Mouse (Mus musculus) forebrain, embryonic 14.5 days (tissue): ENCODE data around the gene Pcdh7. TPM values are rescaled to one million over a fixed set of nuclear protein-coding genes. Genes with fewer than 3 reads are reported as not detected.

Experiments used
- ATAC-seq: fragments of 200-750 bp; cut with Nextera tagmentation; 2 replicates; pipeline ENCODE4 v1.8.0; 2017; ENCODE audit warnings: mild to moderate bottlenecking, moderate library complexity
- DNase-seq: peaks from one replicate; pipeline ENCODE4 v3.0.0-alpha.2; 2015; ENCODE audit warnings: low spot score
- H3K27ac ChIP-seq: fragments of 300-500 bp; sonication (generic); 2 replicates; pipeline ENCODE4 v1.5.1; 2014; ENCODE audit warnings: low read depth, mild to moderate bottlenecking, control low read depth, low read length, moderate library complexity
- H3K27me3 ChIP-seq: fragments of 300-500 bp; sonication (generic); replicated peaks from 2 replicates; pipeline ENCODE4 v1.6.1; 2014; ENCODE audit warnings: low read length, control low read depth, mixed read lengths; ENCODE audit not compliant: control insufficient read depth, insufficient read depth
- H3K36me3 ChIP-seq: fragments of 300-500 bp; sonication (generic); 2 replicates; pipeline ENCODE4 v1.6.1; 2014; ENCODE audit warnings: low read length, control low read depth; ENCODE audit not compliant: control insufficient read depth, insufficient read depth
- H3K4me1 ChIP-seq: fragments of 300-500 bp; sonication (generic); 2 replicates; pipeline ENCODE4 v1.6.1; 2014; ENCODE audit warnings: antibody characterized with exemption, low read length, control low read depth; ENCODE audit not compliant: control insufficient read depth, insufficient read depth
- H3K4me2 ChIP-seq: fragments of 300-500 bp; sonication (generic); 2 replicates; pipeline ENCODE4 v1.6.1; 2014; ENCODE audit warnings: mild to moderate bottlenecking, control low read depth, low read length
- H3K4me3 ChIP-seq: fragments of 300-500 bp; sonication (generic); 2 replicates; pipeline ENCODE4 v1.5.1; 2014; ENCODE audit warnings: low read depth, low read length, control low read depth
- H3K9ac ChIP-seq: fragments of 300-500 bp; sonication (generic); 2 replicates; pipeline ENCODE4 v1.6.1; 2014; ENCODE audit warnings: mild to moderate bottlenecking, low read length, control low read depth, moderate library complexity
- H3K9me3 ChIP-seq: fragments of 300-500 bp; sonication (generic); replicated peaks from 2 replicates; pipeline ENCODE4 v1.6.1; 2016; ENCODE audit warnings: low read length, control low read depth, mixed read lengths; ENCODE audit not compliant: control insufficient read depth
- WGBS: fragments of 180-500 bp; shearing (Covaris S2); extraction: QIAGEN DNeasy Blood & Tissue Kit; methylation state at CpG from one replicate; pipeline ENCODE4 v1.1.7; 2014; 5-methylcytosine and 5-hydroxymethylcytosine counted together
- polyA plus RNA-seq: library from polyadenylated mRNA; unstranded; fragments of >200 nt; fragmentation: Nextera tagmentation; extraction: Ambion mirVana; gene quantifications from 2 replicates; pipeline ENCODE4 v1.2.1, GENCODE M21; 2014

Gene Pcdh7
- polyA plus RNA-seq, 1 experiment from 2014 or later: 8.3 TPM

DNA sequence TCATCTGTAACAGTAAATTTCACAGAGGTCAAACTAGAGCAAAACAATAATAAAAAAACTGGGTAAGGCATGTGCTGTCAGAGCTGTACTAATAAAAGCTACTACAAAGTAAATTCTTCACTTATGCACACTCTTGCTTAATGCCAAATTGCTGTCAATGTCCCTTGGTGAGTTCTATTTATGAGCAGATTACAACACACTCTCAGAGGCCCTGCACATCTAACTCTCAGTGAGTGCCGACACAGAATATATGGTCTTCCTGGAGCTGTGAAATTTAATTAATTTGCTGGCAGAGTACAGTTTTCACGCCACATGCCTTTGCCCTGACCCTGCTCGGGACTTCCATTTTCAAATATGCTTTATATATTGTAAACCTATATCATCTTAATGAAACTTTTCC, 227.7 kb downstream of the Pcdh7 start:
- ATAC-seq: no peak
- no peak overlapping the region for H3K4me2 ChIP-seq
- WGBS: 77% methylated on average over 3 of the region's 3 CpGs
- H3K4me1 ChIP-seq: no peaks in the 10 kb centered on the region
- no peaks in the 10 kb centered on the region for H3K27me3 ChIP-seq
- no peak overlapping the region for H3K4me3 ChIP-seq
- no peak overlapping the region for H3K27ac ChIP-seq
- no peaks in the 10 kb centered on the region for H3K36me3 ChIP-seq
- no peak overlapping the region for H3K9ac ChIP-seq
- no peak for DNase-seq
- no peaks in the 10 kb centered on the region for H3K9me3 ChIP-seq

DNA sequence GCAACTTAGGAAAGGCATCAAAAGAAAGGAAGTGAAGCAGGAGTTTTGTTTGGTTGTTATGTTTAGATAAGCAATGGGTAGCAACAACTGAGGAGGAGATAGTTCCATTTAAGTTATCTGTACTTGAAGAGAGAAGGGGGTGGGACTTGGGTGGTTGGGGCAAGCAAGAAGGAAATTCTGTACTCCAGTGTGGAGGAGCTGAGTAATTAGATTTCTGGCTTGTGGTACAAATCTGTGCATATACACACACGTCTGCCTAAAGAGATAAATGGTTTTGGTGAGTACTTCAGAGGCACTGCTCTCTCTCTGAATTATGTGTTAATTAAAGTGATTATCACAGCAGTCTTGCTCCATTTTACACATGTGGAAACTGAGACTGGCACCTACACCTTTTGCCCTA, 241.6 kb downstream of the Pcdh7 start:
- DNase-seq (no peak), ATAC-seq (no peak)
- H3K4me2 ChIP-seq: no peak overlapping the region
- WGBS: 52% methylated on average over 1 of the region's 1 CpGs
- H3K4me3 ChIP-seq: no peak overlapping the region
- H3K27me3 ChIP-seq: no peaks in the 10 kb centered on the region
- no peaks in the 10 kb centered on the region for H3K9me3 ChIP-seq
- no peaks in the 10 kb centered on the region for H3K4me1 ChIP-seq
- H3K27ac ChIP-seq: no peak overlapping the region
- no peaks in the 10 kb centered on the region for H3K36me3 ChIP-seq
- H3K9ac ChIP-seq: no peak overlapping the region

DNA sequence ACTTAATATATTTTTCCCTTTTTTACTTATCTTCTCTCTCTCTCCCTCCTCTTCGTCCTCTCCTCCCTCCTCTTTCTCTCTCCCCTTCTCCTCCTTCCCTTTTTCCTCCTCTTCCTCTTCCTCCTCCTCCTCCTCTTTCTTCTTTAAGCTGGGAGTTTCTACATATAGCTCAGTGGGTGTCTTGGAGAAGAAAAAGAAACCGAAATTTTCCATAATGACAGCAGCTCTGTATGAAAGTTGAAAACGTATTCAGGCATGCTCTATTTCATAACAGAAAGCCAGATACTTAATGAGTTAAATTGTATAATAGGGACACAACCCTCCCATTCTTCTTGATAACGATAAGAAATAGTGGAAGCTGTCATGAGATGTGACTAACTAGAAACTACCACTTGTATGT, 246.0 kb downstream of the Pcdh7 start:
- Histone ChIP-seq H3K4me3 (no peak overlapping the region), H3K36me3 (no peaks in the 10 kb centered on the region), H3K27me3 (no peaks in the 10 kb centered on the region), H3K4me1 (no peaks in the 10 kb centered on the region), H3K9me3 (no peaks in the 10 kb centered on the region), H3K4me2 (no peak overlapping the region), H3K9ac (no peak overlapping the region), H3K27ac (no peak overlapping the region)
- ATAC-seq (no peak), DNase-seq (no peak)
- 51% methylated on average over 4 of the region's 4 CpGs for WGBS

DNA sequence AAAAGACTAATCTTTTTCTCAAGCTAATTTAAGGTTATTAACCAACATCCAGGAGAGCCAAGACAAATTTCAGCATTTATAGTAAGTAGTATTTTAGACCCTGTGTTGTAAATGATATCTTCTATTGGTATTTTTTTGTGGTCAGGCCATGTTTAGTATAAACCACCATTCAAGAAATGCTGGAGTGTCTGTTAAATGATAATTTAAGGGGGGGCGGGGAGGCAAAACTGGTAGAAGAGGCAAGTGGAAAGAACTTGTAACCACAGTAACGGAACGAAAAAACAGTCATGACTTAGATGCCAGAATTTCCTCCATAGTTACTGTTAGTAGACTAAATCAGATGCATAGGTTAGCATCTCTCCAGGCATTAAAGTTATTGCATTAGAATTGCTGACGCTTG, 246.4 kb downstream of the Pcdh7 start:
- Histone ChIP-seq H3K9me3 (no peaks in the 10 kb centered on the region), H3K4me3 (no peak overlapping the region), H3K27ac (no peak overlapping the region), H3K4me1 (no peaks in the 10 kb centered on the region), H3K36me3 (no peaks in the 10 kb centered on the region), H3K4me2 (no peak overlapping the region), H3K9ac (no peak overlapping the region), H3K27me3 (no peaks in the 10 kb centered on the region)
- ATAC-seq (no peak), DNase-seq (no peak)
- 85% methylated on average over 4 of the region's 4 CpGs for WGBS

DNA sequence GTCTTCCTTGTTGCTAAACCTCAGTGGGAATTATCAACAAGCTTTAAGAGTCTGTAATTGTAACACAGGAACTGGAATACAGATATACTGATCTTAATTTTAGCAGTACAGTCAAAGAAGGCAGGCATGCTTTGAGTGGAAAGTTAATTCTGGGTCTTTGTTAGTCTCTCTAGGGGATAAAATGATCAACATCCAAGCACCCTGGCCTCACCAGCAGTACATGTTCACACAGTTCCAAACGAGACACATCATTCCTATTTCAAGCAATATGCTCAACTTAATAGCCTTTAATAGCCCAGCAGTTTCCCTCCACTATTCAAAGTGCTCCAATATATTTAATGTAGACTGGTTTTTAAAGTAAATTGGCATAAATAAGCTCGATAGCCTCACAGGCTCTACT, 275.8 kb downstream of the Pcdh7 start:
- Histone ChIP-seq H3K27ac (no peak overlapping the region), H3K27me3 (no peaks in the 10 kb centered on the region), H3K9ac (no peak overlapping the region), H3K4me2 (no peak overlapping the region), H3K4me3 (no peak overlapping the region), H3K36me3 (no peaks in the 10 kb centered on the region), H3K4me1 (no peaks in the 10 kb centered on the region), H3K9me3 (no peaks in the 10 kb centered on the region)
- no peak for DNase-seq
- ATAC-seq: no peak
- WGBS: 64% methylated on average over 2 of the region's 2 CpGs

DNA sequence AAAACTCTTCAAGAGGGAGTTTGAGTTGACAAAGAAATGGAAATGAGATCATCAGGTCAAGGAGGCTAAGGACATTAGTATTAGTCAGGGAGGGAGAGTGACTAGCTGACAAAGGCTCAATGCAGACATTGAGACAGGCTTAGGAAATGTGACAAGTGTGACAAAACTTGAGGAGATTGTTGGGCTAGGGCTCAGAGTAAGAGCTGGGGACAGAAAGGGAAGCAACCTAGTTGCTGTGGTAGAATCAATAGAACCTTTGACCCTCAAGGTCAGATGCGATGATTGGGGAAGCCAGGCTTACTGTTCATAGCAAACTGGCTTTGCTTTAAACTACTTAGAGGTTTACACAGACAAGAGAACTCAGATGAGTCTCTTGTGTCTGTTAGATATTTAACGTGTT, 303.6 kb downstream of the Pcdh7 start:
- DNase-seq: no peak
- WGBS: 86% methylated on average over 2 of the region's 2 CpGs

DNA sequence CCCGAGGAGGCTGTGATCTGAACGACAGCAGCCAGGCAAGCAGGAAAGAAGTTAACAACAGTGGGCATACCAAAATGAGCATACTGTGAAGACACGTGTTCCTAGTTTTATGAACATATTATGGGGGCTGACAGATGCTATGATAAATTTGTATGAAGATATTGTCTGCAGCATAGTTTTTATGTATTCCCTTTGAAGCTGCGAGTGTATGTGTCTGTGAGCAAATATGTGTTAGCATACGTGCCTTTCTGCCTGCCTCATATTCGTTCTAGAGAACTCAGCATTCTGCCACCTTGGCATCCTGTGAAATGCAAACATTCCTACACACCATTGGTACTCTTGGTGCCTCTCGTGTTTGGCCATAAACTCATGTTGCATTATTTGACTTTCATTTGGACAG, 307.4 kb downstream of the Pcdh7 start:
- no peaks in the 10 kb centered on the region for H3K36me3 ChIP-seq
- 84% methylated on average over 7 of the region's 7 CpGs for WGBS
- no peaks in the 10 kb centered on the region for H3K9me3 ChIP-seq
- no peak overlapping the region for H3K4me3 ChIP-seq
- H3K27me3 ChIP-seq: no peaks in the 10 kb centered on the region
- no peaks in the 10 kb centered on the region for H3K4me1 ChIP-seq
- no peak overlapping the region for H3K4me2 ChIP-seq
- ATAC-seq (no peak), DNase-seq (no peak)
- no peak overlapping the region for H3K9ac ChIP-seq
- H3K27ac ChIP-seq: no peak overlapping the region

More for the DNA sequence above, 303.6 kb downstream of the Pcdh7 start:
- Histone ChIP-seq H3K4me1 (no peaks in the 10 kb centered on the region), H3K9ac (no peak overlapping the region), H3K36me3 (no peaks in the 10 kb centered on the region), H3K9me3 (no peaks in the 10 kb centered on the region), H3K27ac (no peak overlapping the region), H3K27me3 (no peaks in the 10 kb centered on the region), H3K4me2 (no peak overlapping the region), H3K4me3 (no peak overlapping the region)
- no peak for ATAC-seq

DNA sequence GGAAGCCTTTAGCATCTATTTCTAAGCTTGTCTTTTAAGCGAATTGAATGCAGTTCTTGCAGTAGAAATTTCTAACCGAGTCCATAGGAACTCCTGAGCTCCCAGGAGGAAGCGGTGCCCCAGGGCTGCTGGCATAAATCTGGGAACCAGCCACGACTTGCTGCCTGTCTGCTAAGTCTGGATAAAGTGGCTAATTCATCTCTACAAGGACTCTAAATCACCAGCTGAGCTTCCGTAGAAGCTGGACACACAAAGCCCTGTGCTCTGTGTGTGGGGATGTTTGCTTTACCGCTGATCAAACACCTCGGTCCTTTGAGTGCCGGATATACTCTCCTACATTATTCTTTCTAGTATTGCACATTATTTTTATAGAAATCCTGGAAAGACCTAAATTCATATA, 308.0 kb downstream of the Pcdh7 start:
- no peaks in the 10 kb centered on the region for H3K36me3 ChIP-seq
- H3K27me3 ChIP-seq: no peaks in the 10 kb centered on the region
- WGBS: 58% methylated on average over 8 of the region's 8 CpGs
- H3K9me3 ChIP-seq: no peaks in the 10 kb centered on the region
- H3K4me1 ChIP-seq: no peaks in the 10 kb centered on the region
- DNase-seq: peak; percentile 39
- H3K9ac ChIP-seq: no peak overlapping the region
- no peak overlapping the region for H3K4me3 ChIP-seq
- H3K27ac ChIP-seq: no peak overlapping the region
- no peak for ATAC-seq
- H3K4me2 ChIP-seq: no peak overlapping the region

DNA sequence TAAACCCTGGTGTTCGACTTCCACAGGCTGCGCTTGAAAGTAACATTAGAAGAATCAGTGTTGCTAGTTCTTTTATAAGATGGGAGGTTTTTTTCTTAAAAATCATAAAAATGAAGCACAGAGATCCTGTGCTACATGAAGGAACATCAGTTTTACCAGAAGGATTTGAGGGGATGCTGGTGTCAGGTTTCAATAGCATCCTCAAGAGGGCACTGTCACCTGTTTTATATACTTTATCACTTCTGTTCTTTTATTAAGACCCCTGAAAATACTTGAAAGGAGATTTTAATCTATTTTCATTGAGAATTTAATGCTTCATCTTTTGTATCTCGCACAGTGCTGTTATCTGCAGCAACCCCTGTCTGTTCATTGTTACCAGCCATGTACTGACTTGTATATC, 322.1 kb downstream of the Pcdh7 start:
- 69% methylated on average over 3 of the region's 3 CpGs for WGBS
- Histone ChIP-seq H3K4me2 (no peak overlapping the region), H3K4me1 (no peaks in the 10 kb centered on the region), H3K9ac (no peak overlapping the region), H3K4me3 (no peak overlapping the region), H3K9me3 (no peaks in the 10 kb centered on the region), H3K27ac (no peak overlapping the region), H3K36me3 (no peaks in the 10 kb centered on the region), H3K27me3 (no peaks in the 10 kb centered on the region)
- DNase-seq (peak; percentile 59), ATAC-seq (no peak)

DNA sequence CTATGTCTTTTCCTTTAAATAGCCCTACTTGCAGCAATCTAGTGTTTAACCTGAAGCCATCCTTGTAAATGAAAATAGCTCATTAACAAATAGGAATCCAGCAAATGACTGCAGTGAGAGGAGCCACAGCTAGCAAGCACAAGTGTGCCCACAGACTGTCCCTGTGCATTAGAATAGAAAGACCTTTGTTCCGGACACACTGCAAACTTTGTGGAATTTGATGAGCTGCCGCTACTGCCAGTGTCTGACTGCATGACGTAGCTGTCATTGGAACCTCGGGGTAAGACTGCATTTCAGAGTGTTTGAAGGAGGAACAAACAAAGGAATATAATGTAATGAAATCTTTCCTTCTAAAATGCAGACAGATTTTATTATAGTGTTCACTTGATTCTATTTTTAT, 326.4 kb downstream of the Pcdh7 start:
- no peak for ATAC-seq
- WGBS: 45% methylated on average over 4 of the region's 4 CpGs
- Histone ChIP-seq H3K4me2 (no peak overlapping the region), H3K9ac (no peak overlapping the region), H3K27me3 (no peaks in the 10 kb centered on the region), H3K4me3 (no peak overlapping the region), H3K9me3 (no peaks in the 10 kb centered on the region), H3K4me1 (no peaks in the 10 kb centered on the region), H3K36me3 (no peaks in the 10 kb centered on the region), H3K27ac (no peak overlapping the region)
- DNase-seq: peak; percentile 26
